In the genomic region with DNA sequence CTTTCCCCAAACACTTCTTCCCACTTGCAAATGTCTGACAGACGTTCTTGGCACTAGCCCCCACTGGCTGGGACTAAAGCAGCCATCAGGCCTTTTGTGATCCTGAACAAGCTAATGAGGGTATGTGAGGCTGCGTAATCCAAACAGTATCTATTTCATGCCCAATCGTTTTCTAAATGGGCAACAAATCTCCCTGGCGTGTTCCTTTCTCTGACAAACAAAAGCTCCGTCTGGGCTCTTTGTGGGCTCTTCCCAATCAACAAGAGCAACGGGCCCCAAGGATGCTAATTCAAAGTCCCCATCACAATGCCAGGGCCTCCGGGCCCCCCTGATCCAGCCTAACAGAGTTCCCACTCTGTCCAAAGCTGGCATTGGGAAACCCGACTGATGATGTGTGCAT, we compare ENCODE assay signal across 14 mouse cellular contexts.
DNase-seq lines count a peak whose midpoint lies in the region; ATAC-seq lines count a peak whose summit lies in the region.
"Had no signal": no experiment of that assay in that cellular context is flagged by ENCODE, and none has a peak within 500 bp of the region (broad histone marks: within the 10 kb centered on the region; RNA-seq: fewer than 3 reads in every experiment).

No protein-coding gene starts in this region.

- WGBS in forebrain, embryonic 16.5 days, result 7% methylated on average over 8 of the region's 8 CpGs
- WGBS in midbrain, embryonic 12.5 days, result 13% methylated on average over 8 of the region's 8 CpGs

- H3K9me3 ChIP-seq in forebrain, embryonic 16.5 days (ENCODE audit: control insufficient read depth, low read length), result no peaks in the 10 kb centered on the region
- H3K9me3 ChIP-seq in midbrain, embryonic 12.5 days, result no peaks in the 10 kb centered on the region
- H3K9me3 ChIP-seq: limb, embryonic 15.5 days had no signal

- H3K4me2 ChIP-seq in forebrain, embryonic 16.5 days (ENCODE audit: low read length), result no peak overlapping the region
- no peak overlapping the region for H3K4me2 ChIP-seq in midbrain, embryonic 12.5 days (replicated peaks)
- H3K4me2 ChIP-seq: limb, embryonic 15.5 days had no signal

- intact Hi-C loops in left cerebral cortex, postnatal 4 days (cut with DNase I), result no loop called here
- intact Hi-C loops in left cerebral cortex, postnatal 25 days (cut with DNase I), result no loop called here

- H3K4me1 ChIP-seq in forebrain, embryonic 16.5 days (replicated peaks; ENCODE audit: control insufficient read depth, insufficient read depth, low read length), result peaks cover 9% of the 10 kb centered on the region
- H3K4me1 ChIP-seq in midbrain, embryonic 12.5 days, result peaks cover 19% of the 10 kb centered on the region

- no peaks in the 10 kb centered on the region for H3K36me3 ChIP-seq in forebrain, embryonic 16.5 days (ENCODE audit: control insufficient read depth, insufficient read depth)
- no peaks in the 10 kb centered on the region for H3K36me3 ChIP-seq in midbrain, embryonic 12.5 days
- H3K36me3 ChIP-seq: limb, embryonic 15.5 days had no signal

- peak overlapping the region; percentile 49 for H3K27ac ChIP-seq in forebrain, embryonic 16.5 days (ENCODE audit: low read length)
- H3K27ac ChIP-seq in midbrain, embryonic 12.5 days (replicated peaks), result no peak overlapping the region
- H3K27ac ChIP-seq: heart, adult 2 months; limb, embryonic 15.5 days had no signal

- DNase-seq in left cerebral cortex, postnatal 4 days, result peak; percentile 36
- no peak for DNase-seq in left cerebral cortex, postnatal 25 days (ENCODE audit: low spot score in 2 of 2)
- DNase-seq in retina, postnatal 1 day, result peak; percentile 79
- no peak for DNase-seq in MN1 (ENCODE audit: low spot score)
- DNase-seq in right cerebral cortex, adult 2 months (ENCODE audit: low spot score in 2 of 2), result no peak
- DNase-seq: adrenal gland, adult 8-10 months; heart, adult 2 months; heart, postnatal 14 days; kidney, adult 18-20 months; layer of hippocampus, adult 9-11 months had no signal

- H3K27me3 ChIP-seq in forebrain, embryonic 16.5 days (replicated peaks; ENCODE audit: control insufficient read depth, insufficient read depth, low read length), result 0 out of 2 replicates have a peak, but pooled peaks cover 2% of the 10 kb centered on the region
- H3K27me3 ChIP-seq in midbrain, embryonic 12.5 days, result peaks cover 96% of the 10 kb centered on the region
- H3K27me3 ChIP-seq: limb, embryonic 15.5 days had no signal

- H3K4me3 ChIP-seq in forebrain, embryonic 16.5 days (replicated peaks; ENCODE audit: low read length), result no peak overlapping the region
- no peak overlapping the region for H3K4me3 ChIP-seq in midbrain, embryonic 12.5 days
- H3K4me3 ChIP-seq: heart, adult 2 months; limb, embryonic 15.5 days had no signal

- peak; percentile 96 for ATAC-seq in forebrain, embryonic 16.5 days
- ATAC-seq in midbrain, embryonic 12.5 days (ENCODE audit: low FRiP score, low read depth), result peak; percentile 74
- ATAC-seq in erythroblast, adult 5-6 weeks (replicated peaks; ENCODE audit: low FRiP score, poor library complexity, severe bottlenecking), result no peak

- no peak overlapping the region for H3K9ac ChIP-seq in forebrain, embryonic 16.5 days (replicated peaks; ENCODE audit: low read depth, low read length)
- no peak overlapping the region for H3K9ac ChIP-seq in midbrain, embryonic 12.5 days (replicated peaks)
- H3K9ac ChIP-seq: limb, embryonic 15.5 days had no signal

Comparison
In these comparisons a context has a peak if more than half of its experiments do, and no peak if none do; other contexts are left out.
1. DNase-seq: peak in left cerebral cortex, postnatal 4 days (single experiment) and retina, postnatal 1 day (single experiment); none in left cerebral cortex, postnatal 25 days (0 of 2), MN1 (single experiment) and right cerebral cortex, adult 2 months (0 of 2).